Mouse (Mus musculus) liver, embryonic 16.5 days (tissue): ENCODE results near the gene Olfr1364. TPM values are rescaled to one million over a fixed set of nuclear protein-coding genes. Genes with fewer than 3 reads are reported as not detected.
A peak's percentile ranks its signal among the peaks of the same experiment; 100 is the strongest.

Experiments used
- ATAC-seq: fragments of 200-750 bp; cut with Nextera tagmentation; 2 replicates; pipeline ENCODE4 v1.8.0; 2017; ENCODE audit warnings: low read depth, mild to moderate bottlenecking, moderate number of reproducible peaks, moderate library complexity
- H3K27ac ChIP-seq: fragments of 300-500 bp; sonication (generic); 2 replicates; pipeline ENCODE4 v1.5.1; 2014; ENCODE audit warnings: mild to moderate bottlenecking, low read length
- H3K27me3 ChIP-seq: fragments of 300-500 bp; sonication (generic); 2 replicates; pipeline ENCODE4 v1.6.1; 2014; ENCODE audit warnings: low read depth, low read length, mixed read lengths; ENCODE audit not compliant: control insufficient read depth, insufficient read depth
- H3K36me3 ChIP-seq: fragments of 300-500 bp; sonication (generic); 2 replicates; pipeline ENCODE4 v1.6.1; 2014; ENCODE audit warnings: mild to moderate bottlenecking; ENCODE audit not compliant: control insufficient read depth, insufficient read depth
- H3K4me1 ChIP-seq: fragments of 300-500 bp; sonication (generic); 2 replicates; pipeline ENCODE4 v1.6.1; 2014; ENCODE audit warnings: low read depth, low read length, mixed read lengths; ENCODE audit not compliant: control insufficient read depth
- H3K4me2 ChIP-seq: fragments of 300-500 bp; sonication (generic); 2 replicates; pipeline ENCODE4 v1.6.1; 2014; ENCODE audit warnings: low read depth, low read length, mixed read lengths
- H3K4me3 ChIP-seq: fragments of 300-500 bp; sonication (generic); 2 replicates; pipeline ENCODE4 v1.5.1; 2014; ENCODE audit warnings: low read depth, mild to moderate bottlenecking, low read length
- H3K9ac ChIP-seq: fragments of 300-500 bp; sonication (generic); 2 replicates; pipeline ENCODE4 v1.6.1; 2014; ENCODE audit warnings: low read depth, low read length
- H3K9me3 ChIP-seq: fragments of 300-500 bp; sonication (generic); replicated peaks from 2 replicates; pipeline ENCODE4 v1.6.1; 2016; ENCODE audit warnings: low read length; ENCODE audit not compliant: control insufficient read depth
- WGBS: fragments of 180-500 bp; shearing (Covaris S2); extraction: QIAGEN DNeasy Blood & Tissue Kit; methylation state at CpG from one replicate; pipeline ENCODE4 v1.1.7; 2014; ENCODE audit not compliant: insufficient replicate concordance; 5-methylcytosine and 5-hydroxymethylcytosine counted together
- polyA plus RNA-seq: library from polyadenylated mRNA; unstranded; fragments of >200 nt; fragmentation: Nextera tagmentation; extraction: Ambion mirVana; gene quantifications from 2 replicates; pipeline ENCODE4 v1.2.1, GENCODE M21; 2015

Gene Olfr1364
- polyA plus RNA-seq = not detected in 2 replicates

GRCm38 (mm10) chr13:21581659-21582058 lies at the start of gene Olfr1364:
Gene Olfr1364 (minus strand): TSS chr13:21581759.
- Histone ChIP-seq H3K4me2 (no peak within 1 kb of the TSS), H3K9ac (no peak within 1 kb of the TSS), H3K4me1 (no peaks in the 10 kb centered on the region), H3K9me3 (no peaks in the 10 kb centered on the region), H3K4me3 (no peak within 1 kb of the TSS), H3K36me3 (no peaks in the 10 kb centered on the region), H3K27ac (no peak within 1 kb of the TSS), H3K27me3 (no peaks in the 10 kb centered on the region)
- ATAC-seq = no peak
- 53% methylated on average over 2 of the region's 2 CpGs for WGBS

- no peak within 1 kb of the TSS for H3K4me2 ChIP-seq
- H3K27ac ChIP-seq = no peak within 1 kb of the TSS
- no peaks in the 10 kb centered on the region for H3K4me1 ChIP-seq
- H3K9me3 ChIP-seq = no peaks in the 10 kb centered on the region
- H3K27me3 ChIP-seq = no peaks in the 10 kb centered on the region
- H3K4me3 ChIP-seq = no peak within 1 kb of the TSS
- no peak for ATAC-seq
- no peak within 1 kb of the TSS for H3K9ac ChIP-seq
- H3K36me3 ChIP-seq = no peaks in the 10 kb centered on the region
Measured at GRCm38 (mm10) chr13:21613922-21614321, 32.4 kb upstream of the Olfr1364 start, which contains the start of gene Olfr1362. Gene Olfr1362 (minus strand): TSS chr13:21614022.

- ATAC-seq = no peak
- Histone ChIP-seq H3K4me2 (no peak overlapping the region), H3K9me3 (no peaks in the 10 kb centered on the region), H3K36me3 (no peaks in the 10 kb centered on the region), H3K4me3 (no peak overlapping the region), H3K4me1 (no peaks in the 10 kb centered on the region), H3K27ac (no peak overlapping the region), H3K9ac (no peak overlapping the region), H3K27me3 (no peaks in the 10 kb centered on the region)
- 42% methylated on average over 2 of the region's 2 CpGs for WGBS
Measured at GRCm38 (mm10) chr13:21591618-21592017, 10.1 kb upstream of the Olfr1364 start.

- Histone ChIP-seq H3K27ac (no peak within 1 kb of the TSS), H3K4me2 (no peak within 1 kb of the TSS), H3K4me3 (no peak within 1 kb of the TSS), H3K27me3 (no peaks in the 10 kb centered on the region), H3K36me3 (no peaks in the 10 kb centered on the region), H3K9ac (no peak within 1 kb of the TSS), H3K9me3 (no peaks in the 10 kb centered on the region), H3K4me1 (no peaks in the 10 kb centered on the region)
- no peak for ATAC-seq
- WGBS = 33% methylated on average over 1 of the region's 1 CpGs
Measured at GRCm38 (mm10) chr13:21559793-21560192, 21.8 kb downstream of the Olfr1364 start, which contains the start of gene Olfr1535. Gene Olfr1535 (minus strand): TSS chr13:21559893.

- Histone ChIP-seq H3K9me3 (no peaks in the 10 kb centered on the region), H3K27me3 (no peaks in the 10 kb centered on the region), H3K4me1 (no peaks in the 10 kb centered on the region), H3K27ac (no peak overlapping the region), H3K36me3 (no peaks in the 10 kb centered on the region), H3K9ac (no peak overlapping the region), H3K4me3 (no peak overlapping the region), H3K4me2 (peak overlapping the region; percentile 20; the same call in 1 of the 2 replicates)
- 36% methylated on average over 3 of the region's 3 CpGs for WGBS
- ATAC-seq = peak; percentile 69
Measured at GRCm38 (mm10) chr13:21550416-21551110, 31.0 kb downstream of the Olfr1364 start.

GRCm38 (mm10) chr13:21549487-21549886 lies 32.1 kb downstream of the Olfr1364 start:
- no peak overlapping the region for H3K27ac ChIP-seq
- H3K9ac ChIP-seq = no peak overlapping the region
- no peaks in the 10 kb centered on the region for H3K9me3 ChIP-seq
- H3K36me3 ChIP-seq = no peaks in the 10 kb centered on the region
- no peak for ATAC-seq
- H3K27me3 ChIP-seq = no peaks in the 10 kb centered on the region
- no peak overlapping the region for H3K4me3 ChIP-seq
- no peaks in the 10 kb centered on the region for H3K4me1 ChIP-seq
- 55% methylated on average over 3 of the region's 3 CpGs for WGBS
- H3K4me2 ChIP-seq = no peak overlapping the region

GRCm38 (mm10) chr13:21542708-21543107 lies 38.9 kb downstream of the Olfr1364 start, which contains the start of gene Olfr1366:
Gene Olfr1366 (minus strand): TSS chr13:21542808.
- 20% methylated on average over 1 of the region's 1 CpGs for WGBS
- no peaks in the 10 kb centered on the region for H3K4me1 ChIP-seq
- H3K4me3 ChIP-seq = no peak within 1 kb of the TSS
- H3K9me3 ChIP-seq = no peaks in the 10 kb centered on the region
- H3K36me3 ChIP-seq = no peaks in the 10 kb centered on the region
- H3K4me2 ChIP-seq = no peak within 1 kb of the TSS
- H3K9ac ChIP-seq = no peak within 1 kb of the TSS
- no peaks in the 10 kb centered on the region for H3K27me3 ChIP-seq
- no peak for ATAC-seq
- no peak within 1 kb of the TSS for H3K27ac ChIP-seq

GRCm38 (mm10) chr13:21530781-21531201 lies 50.8 kb downstream of the Olfr1364 start, which contains the start of gene Zkscan8:
Gene Zkscan8 (minus strand): TSS chr13:21531120.
- Histone ChIP-seq H3K4me2 (peak within 1 kb of the TSS; percentile 70), H3K4me1 (peaks cover 5% of the 10 kb centered on the region), H3K9ac (peak within 1 kb of the TSS; percentile 93), H3K4me3 (peak within 1 kb of the TSS; percentile 94), H3K9me3 (no peaks in the 10 kb centered on the region), H3K36me3 (0 out of 2 replicates have a peak, but pooled peaks cover 3% of the 10 kb centered on the region), H3K27ac (peak within 1 kb of the TSS; percentile 85), H3K27me3 (no peaks in the 10 kb centered on the region)
- WGBS = 0% methylated on average over 37 of the region's 39 CpGs
- ATAC-seq = peak; percentile 98

GRCm38 (mm10) chr13:21530136-21530535 lies 51.4 kb downstream of the Olfr1364 start:
- peaks cover 5% of the 10 kb centered on the region for H3K4me1 ChIP-seq
- no peaks in the 10 kb centered on the region for H3K27me3 ChIP-seq
- H3K27ac ChIP-seq = no peak overlapping the region
- no peak overlapping the region for H3K9ac ChIP-seq
- ATAC-seq = no peak
- H3K4me3 ChIP-seq = peak overlapping the region; percentile 28
- no peaks in the 10 kb centered on the region for H3K9me3 ChIP-seq
- H3K36me3 ChIP-seq = 0 out of 2 replicates have a peak, but pooled peaks cover 4% of the 10 kb centered on the region
- H3K4me2 ChIP-seq = peak overlapping the region; percentile 54
- 36% methylated on average over 7 of the region's 7 CpGs for WGBS
